Mouse (Mus musculus) left cerebral cortex, adult 2 months (tissue): ENCODE measurements around the gene Faap20. TPM values are rescaled to one million over a fixed set of nuclear protein-coding genes. Genes with fewer than 3 reads are reported as not detected.
"Not testable (repeated sequence)": the region's sequence is repeated elsewhere in the genome, so short reads cannot be mapped to it uniquely, and the experiment has no call there.

Source experiments
- DNase-seq, 2 experiments: peaks; one replicate each; pipeline ENCODE4 v3.0.0; 2021 to 2022; ENCODE audit warnings: low spot score in 2 of 2, mixed read lengths in 1 of 2; ENCODE audit errors: extremely low spot score in 1 of 2
- H3K27ac ChIP-seq: fragments of 200-600 bp; 2 replicates; pipeline ENCODE4 v1.8.1; 2022
- H3K4me3 ChIP-seq: fragments of 200-600 bp; 2 replicates; pipeline ENCODE4 v1.8.1; 2022
- CTCF ChIP-seq: fragments of 200-600 bp; IDR thresholded peaks from 2 replicates; pipeline ENCODE4 v1.8.1; 2022; ENCODE audit warnings: antibody characterized with exemption, mild to moderate bottlenecking, moderate library complexity
- intact Hi-C: fragments of 180-260 bp; cut with DNase I; formaldehyde crosslinking; loops from one replicate; pipeline ENCODE4 v1.15.1; 2025
- total RNA-seq, 2 experiments: library from RNA; stranded (reverse); gene quantifications; 2 replicates each; pipeline ENCODE4 v1.2.3; 2021

The Faap20 gene
- total RNA-seq, 2 experiments from 2014 or later: 25.9 to 28.8 TPM

GRCm38 (mm10) chr4:155235311-155236119 is 14.1 kb upstream of the Faap20 start:
- intact Hi-C loops: no loop called here
- Histone ChIP-seq H3K27ac (peak overlapping the region; percentile 100), H3K4me3 (peak overlapping the region; percentile 32)
- peak; percentile 14; the same call in 1 of the 2 replicates for TF ChIP-seq CTCF
- peak; percentile 90 to 92 for DNase-seq

- no peak for DNase-seq
- intact Hi-C loops: no loop called here
- H3K27ac ChIP-seq: peak overlapping the region; percentile 100
- no peak overlapping the region for H3K4me3 ChIP-seq
- no peak for TF ChIP-seq CTCF
Observed at GRCm38 (mm10) chr4:155236737-155237385, 12.7 kb upstream of the Faap20 start.

- no peak for TF ChIP-seq CTCF
- intact Hi-C loops: no loop called here
- no peak overlapping the region for H3K27ac ChIP-seq
- DNase-seq: no peak
- H3K4me3 ChIP-seq: no peak overlapping the region
Observed at GRCm38 (mm10) chr4:155238276-155238675, 11.3 kb upstream of the Faap20 start.

- no peak for TF ChIP-seq CTCF
- H3K4me3 ChIP-seq: no peak overlapping the region
- intact Hi-C loops: no loop called here
- no peak overlapping the region for H3K27ac ChIP-seq
- no peak for DNase-seq
Observed at GRCm38 (mm10) chr4:155239494-155239893, 10.1 kb upstream of the Faap20 start.

- Histone ChIP-seq H3K27ac (no peak overlapping the region), H3K4me3 (no peak overlapping the region)
- intact Hi-C loops: no loop called here
- no peak for DNase-seq
- TF ChIP-seq CTCF: no peak
Observed at GRCm38 (mm10) chr4:155241789-155242188, 7.8 kb upstream of the Faap20 start.

GRCm38 (mm10) chr4:155242292-155242691 is 7.3 kb upstream of the Faap20 start:
- DNase-seq: no peak
- Histone ChIP-seq H3K27ac (no peak overlapping the region), H3K4me3 (no peak overlapping the region)
- TF ChIP-seq CTCF: no peak
- intact Hi-C loops: no loop called here

GRCm38 (mm10) chr4:155243233-155243632 is 6.4 kb upstream of the Faap20 start:
- no peak overlapping the region for H3K27ac ChIP-seq
- no peak for TF ChIP-seq CTCF
- no peak for DNase-seq
- H3K4me3 ChIP-seq: no peak overlapping the region
- intact Hi-C loops: no loop called here

GRCm38 (mm10) chr4:155245770-155246492 is 3.7 kb upstream of the Faap20 start:
- Histone ChIP-seq H3K4me3 (no peak overlapping the region), H3K27ac (peak overlapping the region; percentile 69)
- DNase-seq: no peak
- intact Hi-C loops: no loop called here
- TF ChIP-seq CTCF: no peak

GRCm38 (mm10) chr4:155246691-155247105 is 2.9 kb upstream of the Faap20 start:
- H3K4me3 ChIP-seq: peak overlapping the region; percentile 17; the same call in 1 of the 2 replicates
- peak; percentile 72 to 76 for DNase-seq
- H3K27ac ChIP-seq: peak overlapping the region; percentile 69
- TF ChIP-seq CTCF: peak; percentile 21; the same call in 1 of the 2 replicates
- intact Hi-C loops: no loop called here

GRCm38 (mm10) chr4:155248054-155248453 is 1.5 kb upstream of the Faap20 start:
- TF ChIP-seq CTCF: peak; percentile 30
- intact Hi-C loops: loop anchor here (2.0 kb wide), 1 partner anchor 25 kb away; the partner anchor contains the start of gene Ski
- not testable (repeated sequence) for DNase-seq, H3K27ac ChIP-seq, H3K4me3 ChIP-seq

- TF ChIP-seq CTCF: peak; percentile 95
- peak; percentile 90 to 95 for DNase-seq
- Histone ChIP-seq H3K27ac (peak overlapping the region; percentile 97), H3K4me3 (peak overlapping the region; percentile 75)
- intact Hi-C loops: loop anchor here (1.0 to 2.0 kb wide), 2 partner anchors 26 to 154 kb away; partner anchors contain the start of gene Ski
Observed at GRCm38 (mm10) chr4:155249257-155249647, 350 bp upstream of the Faap20 start.
